Mouse (Mus musculus): Measurements from ENCODE around the gene Ano1.

DNA sequence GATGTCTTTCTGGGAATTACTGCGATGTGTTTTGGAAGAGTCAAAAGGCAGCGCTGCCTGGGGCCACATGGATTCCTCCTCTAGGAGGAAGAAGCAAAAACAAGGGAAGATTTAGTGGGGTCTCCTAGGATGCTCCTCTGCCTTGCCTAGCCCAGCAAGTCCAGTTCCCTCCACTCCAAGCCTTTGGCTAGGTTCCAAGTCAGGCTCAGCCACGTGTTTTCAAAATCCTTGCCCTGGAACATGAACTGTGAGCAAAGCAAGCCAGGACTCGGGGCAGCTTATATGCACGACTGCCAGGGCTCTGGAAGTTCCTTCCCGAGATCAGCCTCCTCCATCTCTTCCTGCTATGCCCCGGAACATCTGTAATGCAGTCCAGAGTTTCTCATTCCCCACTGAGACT is 62.6 kb downstream of the Ano1 start:
- TF ChIP-seq CTCF (IDR thresholded peaks at IDR 0.05; ENCODE audit: low read depth) (no peak), EP300 (IDR thresholded peaks at IDR 0.05; ENCODE audit: low read depth) (no peak)

Measured in liver, embryonic 14.5 days (tissue).